Mouse (Mus musculus) layer of hippocampus, adult 2 months (tissue): ENCODE data around the gene Shroom1. TPM values are rescaled to one million over a fixed set of nuclear protein-coding genes. Genes with fewer than 3 reads are reported as not detected.

Experiments
- DNase-seq, 2 experiments: peaks; one replicate each; pipeline ENCODE4 v3.0.0; 2022; ENCODE audit warnings: low spot score in 2 of 2
- H3K27ac ChIP-seq: fragments of 200-600 bp; 2 replicates; pipeline ENCODE4 v1.8.1; 2022
- H3K4me3 ChIP-seq: fragments of 200-600 bp; 2 replicates; pipeline ENCODE4 v1.8.1; 2022; ENCODE audit warnings: mild to moderate bottlenecking
- CTCF ChIP-seq: fragments of 200-600 bp; conservative IDR thresholded peaks from 2 replicates; pipeline ENCODE4 v1.8.1; 2022; ENCODE audit warnings: antibody characterized with exemption, mild to moderate bottlenecking, moderate library complexity
- microRNA-seq, 2 experiments: library from miRNA; unstranded; fragments of <30 nt; microRNA quantifications; one replicate each; pipeline ENCODE4 v1.2.0; 2021
- total RNA-seq, 2 experiments: library from RNA; stranded (reverse); gene quantifications; 2 replicates each; pipeline ENCODE4 v1.2.3; 2021

Gene Shroom1
- total RNA-seq, 2 experiments from 2014 or later = 4.8 to 5.1 TPM

GRCm38 (mm10) chr11:53516775-53517627, 60.0 kb downstream of the Shroom1 start:
- H3K4me3 ChIP-seq = no peak overlapping the region
- TF ChIP-seq CTCF = no peak
- no peak overlapping the region for H3K27ac ChIP-seq
- DNase-seq = no peak

Small RNA genes within 50 kb of the gene (microRNA-seq; reads per million reads assigned to microRNA genes)
- gene Mir6920 = 0 reads per million in 2 experiments

Other genes with a start within 250 kb of the Shroom1 start
- gene Hspa4, start 156.7 kb upstream of the Shroom1 start, total RNA-seq = 100 to 1,000 TPM; 165 to 179 TPM
- 10 to 100 TPM; 11.2 to 12.6 TPM for gene Zcchc10, start 132.5 kb upstream of the Shroom1 start, total RNA-seq
- 100 to 1,000 TPM; 241 to 245 TPM for gene Aff4, start 106.4 kb upstream of the Shroom1 start, total RNA-seq
- gene Leap2, start 34.0 kb upstream of the Shroom1 start, total RNA-seq = not detected
- gene Uqcrq, start 26.4 kb upstream of the Shroom1 start, total RNA-seq = 100 to 1,000 TPM; 383 to 419 TPM
- 1 to 10 TPM in 1 of 2 experiments, under 1 TPM in 1; 0.67 to 2.0 TPM for gene Gdf9, start 26.2 kb upstream of the Shroom1 start, total RNA-seq
- gene Gm10447, start 95 bp upstream of the Shroom1 start, total RNA-seq = under 1 TPM; 0.20 to 0.26 TPM
- under 1 TPM in 1 of 2 experiments, not detected in 1; 0.52 TPM for gene Gm9837, start 13.3 kb downstream of the Shroom1 start, total RNA-seq
- gene Gm9945, start 23.0 kb downstream of the Shroom1 start, total RNA-seq = 1 to 10 TPM; 2.5 to 3.4 TPM
- gene Sowaha, start 23.1 kb downstream of the Shroom1 start, total RNA-seq = 100 to 1,000 TPM; 137 to 142 TPM
- gene Sept8, start 62.1 kb downstream of the Shroom1 start, total RNA-seq = 100 to 1,000 TPM; 240 to 254 TPM
- 100 to 1,000 TPM; 130 to 133 TPM for gene Kif3a, start 110.2 kb downstream of the Shroom1 start, total RNA-seq
- not detected for gene Il4, start 161.5 kb downstream of the Shroom1 start, total RNA-seq
- not detected for gene Il13, start 177.5 kb downstream of the Shroom1 start, total RNA-seq